Mouse (Mus musculus) limb, embryonic 12.5 days (tissue): Measurements from ENCODE around the gene P2rx3. TPM values are rescaled to one million over a fixed set of nuclear protein-coding genes. Genes with fewer than 3 reads are reported as not detected.

Source experiments
- ATAC-seq: fragments of 200-750 bp; cut with Nextera tagmentation; 2 replicates; pipeline ENCODE4 v1.8.0; 2017; ENCODE audit warnings: low read depth, moderate TSS enrichment; ENCODE audit not compliant: insufficient number of reproducible peaks, insufficient read depth, low FRiP score, low TSS enrichment
- H3K27ac ChIP-seq: fragments of 300-500 bp; sonication (generic); 2 replicates; pipeline ENCODE4 v1.5.1; 2016; ENCODE audit warnings: mild to moderate bottlenecking, moderate library complexity
- H3K27me3 ChIP-seq: fragments of 300-500 bp; sonication (generic); 2 replicates; pipeline ENCODE4 v1.6.1; 2016; ENCODE audit warnings: mild to moderate bottlenecking, moderate library complexity
- H3K36me3 ChIP-seq: fragments of 300-500 bp; sonication (generic); 2 replicates; pipeline ENCODE4 v1.6.1; 2016; ENCODE audit warnings: mild to moderate bottlenecking, moderate library complexity
- H3K4me1 ChIP-seq: fragments of 300-500 bp; sonication (generic); replicated peaks from 2 replicates; pipeline ENCODE4 v1.6.1; 2016
- H3K4me2 ChIP-seq: fragments of 300-500 bp; sonication (generic); 2 replicates; pipeline ENCODE4 v1.6.1; 2016; ENCODE audit warnings: mild to moderate bottlenecking, moderate library complexity
- H3K4me3 ChIP-seq: fragments of 300-500 bp; sonication (generic); replicated peaks from 2 replicates; pipeline ENCODE4 v1.5.1; 2016; ENCODE audit warnings: mild to moderate bottlenecking
- H3K9ac ChIP-seq: fragments of 300-500 bp; sonication (generic); replicated peaks from 2 replicates; pipeline ENCODE4 v1.6.1; 2016; ENCODE audit warnings: mild to moderate bottlenecking, moderate library complexity
- H3K9me3 ChIP-seq: fragments of 300-500 bp; sonication (generic); 2 replicates; pipeline ENCODE4 v1.6.1; 2016; ENCODE audit warnings: mild to moderate bottlenecking, moderate library complexity
- WGBS: fragments of 180-500 bp; shearing (Covaris S2); methylation state at CpG from one replicate; pipeline ENCODE4 v1.1.7; 2016; 5-methylcytosine and 5-hydroxymethylcytosine counted together
- polyA plus RNA-seq: library from polyadenylated mRNA; unstranded; fragments of >200 nt; fragmentation: Nextera tagmentation; extraction: Ambion mirVana; gene quantifications from 2 replicates; pipeline ENCODE4 v1.2.1, GENCODE M21; 2016

Gene P2rx3
- polyA plus RNA-seq, 1 experiment from 2014 or later: 2.2 TPM

- H3K9ac ChIP-seq: no peak overlapping the region
- no peak overlapping the region for H3K27ac ChIP-seq
- no peak overlapping the region for H3K4me3 ChIP-seq
- 93% methylated on average over 1 of the region's 1 CpGs for WGBS
- H3K36me3 ChIP-seq: peaks cover 93% of the 10 kb centered on the region
- ATAC-seq: no peak
- H3K27me3 ChIP-seq: no peaks in the 10 kb centered on the region
- no peaks in the 10 kb centered on the region for H3K9me3 ChIP-seq
- H3K4me1 ChIP-seq: no peaks in the 10 kb centered on the region
- H3K4me2 ChIP-seq: no peak overlapping the region
Measured at GRCm38 (mm10) chr2:84952251-84952650, 85.0 kb downstream of the P2rx3 start.

- Histone ChIP-seq H3K9ac (no peak overlapping the region), H3K27me3 (no peaks in the 10 kb centered on the region), H3K36me3 (peaks cover 93% of the 10 kb centered on the region), H3K4me3 (no peak overlapping the region), H3K9me3 (no peaks in the 10 kb centered on the region), H3K4me1 (no peaks in the 10 kb centered on the region), H3K4me2 (no peak overlapping the region), H3K27ac (no peak overlapping the region)
- no peak for ATAC-seq
- WGBS: 93% methylated on average over 8 of the region's 8 CpGs
Measured at GRCm38 (mm10) chr2:84951027-84951426, 86.2 kb downstream of the P2rx3 start.

- no peak overlapping the region for H3K4me3 ChIP-seq
- WGBS: 86% methylated on average over 2 of the region's 2 CpGs
Measured at GRCm38 (mm10) chr2:84948721-84949120, 88.5 kb downstream of the P2rx3 start.

More at GRCm38 (mm10) chr2:84948721-84949120, 88.5 kb downstream of the P2rx3 start:
- H3K4me1 ChIP-seq: no peaks in the 10 kb centered on the region
- H3K27ac ChIP-seq: no peak overlapping the region
- H3K36me3 ChIP-seq: peaks cover 87% of the 10 kb centered on the region
- H3K4me2 ChIP-seq: no peak overlapping the region
- H3K27me3 ChIP-seq: no peaks in the 10 kb centered on the region
- H3K9ac ChIP-seq: no peak overlapping the region
- ATAC-seq: no peak
- no peaks in the 10 kb centered on the region for H3K9me3 ChIP-seq

Other genes with a start within 250 kb of the P2rx3 start
- 23.2 and 29.0 TPM in 2 replicates for gene Ube2l6, start 238.6 kb downstream of the P2rx3 start, polyA plus RNA-seq
- 0.19 and 0.49 TPM in 2 replicates for gene Smtnl1, start 214.8 kb downstream of the P2rx3 start, polyA plus RNA-seq
- gene Timm10, start 210.5 kb downstream of the P2rx3 start, polyA plus RNA-seq: 38.8 and 43.3 TPM in 2 replicates
- gene Slc43a1, start 198.6 kb downstream of the P2rx3 start, polyA plus RNA-seq: 21.1 and 23.8 TPM in 2 replicates
- 0.84 and 0.95 TPM in 2 replicates for gene Rtn4rl2, start 150.8 kb downstream of the P2rx3 start, polyA plus RNA-seq
- 30.0 and 33.9 TPM in 2 replicates for gene Slc43a3, start 100.9 kb downstream of the P2rx3 start, polyA plus RNA-seq
- 0.51 TPM in 1 of 2 replicates, not detected in the other for gene Prg2, start 57.0 kb downstream of the P2rx3 start, polyA plus RNA-seq
- gene Prg3, start 49.2 kb downstream of the P2rx3 start, polyA plus RNA-seq: not detected in 2 replicates
- 330 and 336 TPM in 2 replicates for gene Ssrp1, start 228 bp downstream of the P2rx3 start, polyA plus RNA-seq
- gene Tnks1bp1, start 10.6 kb upstream of the P2rx3 start, polyA plus RNA-seq: 30.7 and 36.2 TPM in 2 replicates
- gene Aplnr, start 98.8 kb upstream of the P2rx3 start, polyA plus RNA-seq: 39.0 and 39.1 TPM in 2 replicates
- 0.45 and 0.46 TPM in 2 replicates for gene Lrrc55, start 159.7 kb upstream of the P2rx3 start, polyA plus RNA-seq